Comparison of ENCODE assay signal across 8 mouse cellular contexts in genomic region chr11:118362971-118363518, GRCm38 (mm10). TPM values are rescaled to one million over a fixed set of nuclear protein-coding genes. Genes with fewer than 3 reads are reported as not detected.
DNase-seq lines count a peak whose midpoint lies in the region; ATAC-seq lines count a peak whose summit lies in the region.

No protein-coding gene starts in this region.

- intact Hi-C loops in heart, postnatal 10 days (cut with DNase I) = no loop called here

- peak; percentile 41 for DNase-seq in ovary, postnatal 14 days (ENCODE audit: low spot score)
- DNase-seq in ovary, adult 18-20 months (ENCODE audit: low spot score) = no peak
- peak; percentile 90 for DNase-seq in fibroblast of lung, adult 2 months (ENCODE audit: low read depth)
- peak; percentile 78 to 82 for DNase-seq in heart, postnatal 10 days
- DNase-seq in kidney, postnatal 4 days = peak; percentile 68 to 78
- DNase-seq in yolk sac, embryonic 10.5 days (ENCODE audit: low spot score) = peak; percentile 54
- no peak for DNase-seq in right cerebral cortex, postnatal 36 days (ENCODE audit: low spot score in 2 of 2)

- peak; percentile 79 for ATAC-seq in megakaryocyte progenitor cell, adult 5-6 weeks (replicated peaks; ENCODE audit: poor library complexity)

RNA-seq across cellular contexts. Expression of gene Timp2, which starts 7.5 kb away (rescaled TPM):
- total RNA-seq in heart, postnatal 10 days (2021) = 100 to 1,000 TPM; 199 to 211 TPM
- total RNA-seq in megakaryocyte progenitor cell, adult 5-6 weeks (2015) = 7.4 and 9.5 TPM in 2 replicates
- total RNA-seq in megakaryocyte progenitor cell, adult 5-6 weeks (2017) = 9.7 and 10.1 TPM in 2 replicates

RNA-seq across cellular contexts. Expression of gene Cep295nl, which starts 20.7 kb away (rescaled TPM):
- 1 to 10 TPM; 1.4 to 2.0 TPM for total RNA-seq in heart, postnatal 10 days (2021)
- 0.22 TPM in 1 of 2 replicates, not detected in the other for total RNA-seq in megakaryocyte progenitor cell, adult 5-6 weeks (2015)
- total RNA-seq in megakaryocyte progenitor cell, adult 5-6 weeks (2017) = 0.54 TPM in 1 of 2 replicates, not detected in the other

RNA-seq across cellular contexts. Expression of gene Lgals3bp, which starts 38.8 kb away (rescaled TPM):
- 10 to 100 TPM; 31.3 to 31.7 TPM for total RNA-seq in heart, postnatal 10 days (2021)
- 92.3 and 118 TPM in 2 replicates for total RNA-seq in megakaryocyte progenitor cell, adult 5-6 weeks (2015)
- total RNA-seq in megakaryocyte progenitor cell, adult 5-6 weeks (2017) = 51.7 and 56.3 TPM in 2 replicates

RNA-seq across cellular contexts. Expression of gene Cant1, which starts 55.8 kb away (rescaled TPM):
- 10 to 100 TPM; 20.4 to 22.0 TPM for total RNA-seq in heart, postnatal 10 days (2021)
- total RNA-seq in megakaryocyte progenitor cell, adult 5-6 weeks (2015) = 17.6 and 19.2 TPM in 2 replicates
- 18.7 and 20.0 TPM in 2 replicates for total RNA-seq in megakaryocyte progenitor cell, adult 5-6 weeks (2017)

Comparison
In these comparisons a context has a peak if more than half of its experiments do, and no peak if none do; other contexts are left out.
1. DNase-seq: peak in ovary, postnatal 14 days (single experiment), fibroblast of lung, adult 2 months (single experiment), heart, postnatal 10 days (2 of 2), kidney, postnatal 4 days (2 of 2) and yolk sac, embryonic 10.5 days (single experiment); none in ovary, adult 18-20 months (single experiment) and right cerebral cortex, postnatal 36 days (0 of 2).
2. RNA of gene Timp2, which starts 7.5 kb away (total RNA-seq): 199 to 211 TPM in heart, postnatal 10 days; 7.4 to 10.1 TPM in megakaryocyte progenitor cell, adult 5-6 weeks; every median in the first group is over 10 times any median in the second.